Mouse (Mus musculus) left cerebral cortex, postnatal 36 days (tissue): Measurements from ENCODE around the gene P2rx6. TPM values are rescaled to one million over a fixed set of nuclear protein-coding genes. Genes with fewer than 3 reads are reported as not detected.
"Not testable (repeated sequence)": the region's sequence is repeated elsewhere in the genome, so short reads cannot be mapped to it uniquely, and the experiment has no call there.

Source experiments
- DNase-seq, 2 experiments: peaks; one replicate each; pipeline ENCODE4 v3.0.0; 2021 to 2022; ENCODE audit warnings: low spot score in 2 of 2, mixed read lengths in 1 of 2
- intact Hi-C: fragments of 180-260 bp; cut with DNase I; formaldehyde crosslinking; loops from one replicate; pipeline ENCODE4 v1.15.1; 2025
- total RNA-seq, 2 experiments: library from RNA; stranded (reverse); gene quantifications; 2 replicates each; pipeline ENCODE4 v1.2.3; 2021

P2rx6 gene
- total RNA-seq, 2 experiments from 2014 or later, result 1.0 TPM

GRCm38 (mm10) chr16:17558811-17559210 lies 2.9 kb upstream of the P2rx6 start:
- intact Hi-C loops, result loop anchor here (2.0 kb wide), 1 partner anchor 60 kb away; the partner anchor contains the start of gene Smpd4
- DNase-seq, result no peak

- intact Hi-C loops, result loop anchor here (2.0 kb wide), 1 partner anchor 59 kb away; the partner anchor contains the start of gene Smpd4
- no peak for DNase-seq
Observed at GRCm38 (mm10) chr16:17559396-17560027, 2.2 kb upstream of the P2rx6 start.

GRCm38 (mm10) chr16:17561128-17561750 lies 446 bp upstream of the P2rx6 start, which contains the start of gene Lrrc74b:
Gene Lrrc74b, minus strand, starts transcription at chr16:17561247.
- intact Hi-C loops, result no loop called here
- no peak for DNase-seq

- DNase-seq, result no peak
- intact Hi-C loops, result no loop called here
Observed at GRCm38 (mm10) chr16:17563580-17563979, 1.9 kb downstream of the P2rx6 start.

- intact Hi-C loops, result no loop called here
- no peak for DNase-seq
Observed at GRCm38 (mm10) chr16:17564221-17564620, 2.5 kb downstream of the P2rx6 start.

GRCm38 (mm10) chr16:17564771-17565170 lies 3.1 kb downstream of the P2rx6 start:
- DNase-seq, result no peak
- intact Hi-C loops, result no loop called here

GRCm38 (mm10) chr16:17566186-17566585 lies 4.5 kb downstream of the P2rx6 start:
- intact Hi-C loops, result no loop called here
- DNase-seq, result no peak

- DNase-seq, result peak; percentile 78 to 84
- intact Hi-C loops, result no loop called here
Observed at GRCm38 (mm10) chr16:17575870-17576824, 14.5 kb downstream of the P2rx6 start.

GRCm38 (mm10) chr16:17576825-17577215 lies 15.1 kb downstream of the P2rx6 start:
- no peak for DNase-seq
- intact Hi-C loops, result no loop called here

GRCm38 (mm10) chr16:17583064-17583463 lies 21.4 kb downstream of the P2rx6 start, which contains the start of gene Slc7a4:
Gene Slc7a4, minus strand, starts transcription at chr16:17583214.
- intact Hi-C loops, result no loop called here
- DNase-seq, result no peak

- intact Hi-C loops, result no loop called here
- DNase-seq, result no peak
Observed at GRCm38 (mm10) chr16:17584555-17584954, 22.9 kb downstream of the P2rx6 start.

GRCm38 (mm10) chr16:17590731-17591130 lies 29.0 kb downstream of the P2rx6 start:
- DNase-seq, result no peak
- intact Hi-C loops, result no loop called here

- no peak for DNase-seq
- intact Hi-C loops, result no loop called here
Observed at GRCm38 (mm10) chr16:17600944-17601562, 39.4 kb downstream of the P2rx6 start.

- intact Hi-C loops, result no loop called here
- DNase-seq, result no peak
Observed at GRCm38 (mm10) chr16:17604941-17605340, 43.3 kb downstream of the P2rx6 start.

- DNase-seq, result peak in 1 of 2 experiments; percentile 43
- intact Hi-C loops, result no loop called here
Observed at GRCm38 (mm10) chr16:17605684-17606083, 44.0 kb downstream of the P2rx6 start.

- peak in 1 of 2 experiments; percentile 46 for DNase-seq
- intact Hi-C loops, result no loop called here
Observed at GRCm38 (mm10) chr16:17611383-17611782, 49.7 kb downstream of the P2rx6 start.

GRCm38 (mm10) chr16:17614740-17615139 lies 53.1 kb downstream of the P2rx6 start:
- intact Hi-C loops, DNase-seq: not testable (repeated sequence)

- intact Hi-C loops, result no loop called here
Observed at GRCm38 (mm10) chr16:17616212-17616611, 54.5 kb downstream of the P2rx6 start.

GRCm38 (mm10) chr16:17617922-17618565 lies 56.4 kb downstream of the P2rx6 start:
- DNase-seq, result peak; percentile 35 to 53
- intact Hi-C loops, result loop anchor here (2.0 kb wide), 1 partner anchor 59 kb away; no protein-coding TSS in a partner anchor

More at GRCm38 (mm10) chr16:17616212-17616611, 54.5 kb downstream of the P2rx6 start:
- no peak for DNase-seq
